Mouse (Mus musculus) stomach, embryonic 15.5 days (tissue): ENCODE results near the gene Atrnl1. TPM values are rescaled to one million over a fixed set of nuclear protein-coding genes. Genes with fewer than 3 reads are reported as not detected.

Source experiments
- ATAC-seq: fragments of 200-750 bp; cut with Nextera tagmentation; 2 replicates; pipeline ENCODE4 v1.8.0; 2017; ENCODE audit warnings: low read depth, moderate number of reproducible peaks, moderate TSS enrichment; ENCODE audit not compliant: insufficient read depth, low FRiP score
- H3K27ac ChIP-seq: fragments of 300-500 bp; sonication (generic); 2 replicates; pipeline ENCODE4 v1.5.1; 2015; ENCODE audit warnings: mild to moderate bottlenecking, inconsistent platforms
- H3K27me3 ChIP-seq: fragments of 300-500 bp; sonication (generic); replicated peaks from 2 replicates; pipeline ENCODE4 v1.6.1; 2015; ENCODE audit warnings: inconsistent platforms
- H3K36me3 ChIP-seq: fragments of 300-500 bp; sonication (generic); 2 replicates; pipeline ENCODE4 v1.6.1; 2015; ENCODE audit warnings: inconsistent platforms
- H3K4me1 ChIP-seq: fragments of 300-500 bp; sonication (generic); 2 replicates; pipeline ENCODE4 v1.6.1; 2015; ENCODE audit warnings: inconsistent platforms
- H3K4me2 ChIP-seq: fragments of 300-500 bp; sonication (generic); 2 replicates; pipeline ENCODE4 v1.6.1; 2015; ENCODE audit warnings: mild to moderate bottlenecking, inconsistent platforms
- H3K4me3 ChIP-seq: fragments of 300-500 bp; sonication (generic); replicated peaks from 2 replicates; pipeline ENCODE4 v1.5.1; 2015; ENCODE audit warnings: inconsistent platforms
- H3K9ac ChIP-seq: fragments of 300-500 bp; sonication (generic); 2 replicates; pipeline ENCODE4 v1.6.1; 2015; ENCODE audit warnings: inconsistent platforms
- H3K9me3 ChIP-seq: fragments of 300-500 bp; sonication (generic); 2 replicates; pipeline ENCODE4 v1.6.1; 2016; ENCODE audit warnings: inconsistent platforms
- WGBS: fragments of 180-500 bp; shearing (Covaris S2); methylation state at CpG from one replicate; pipeline ENCODE4 v1.1.7; 2015; 5-methylcytosine and 5-hydroxymethylcytosine counted together
- polyA plus RNA-seq: library from polyadenylated mRNA; unstranded; fragments of >200 nt; fragmentation: Nextera tagmentation; extraction: Ambion mirVana; gene quantifications from 2 replicates; pipeline ENCODE4 v1.2.1, GENCODE M21; 2015

The Atrnl1 gene
- polyA plus RNA-seq, 1 experiment from 2014 or later: 6.1 TPM

DNA sequence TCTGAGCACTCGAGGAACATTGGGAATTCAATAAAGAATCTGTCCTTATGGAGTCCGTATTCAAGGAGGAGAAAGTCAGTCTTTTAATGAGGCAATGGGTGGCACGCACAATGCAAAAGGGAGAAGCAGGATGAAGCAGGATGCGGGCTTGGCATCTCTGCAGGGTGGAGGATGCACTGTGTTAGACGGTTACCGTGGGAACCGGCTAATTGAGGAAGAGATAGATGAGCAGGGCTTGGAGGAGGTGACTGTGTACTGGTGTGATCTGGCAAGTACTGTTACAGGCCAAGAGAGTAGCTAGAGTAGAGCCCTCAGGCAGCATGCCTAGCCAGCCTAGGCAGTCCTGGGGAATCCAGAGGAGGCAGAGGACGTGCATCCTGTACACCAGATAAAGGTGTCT, 330.7 kb downstream of the Atrnl1 start:
- WGBS: 65% methylated on average over 8 of the region's 8 CpGs
- Histone ChIP-seq H3K4me3 (no peak overlapping the region), H3K4me1 (no peaks in the 10 kb centered on the region), H3K9ac (no peak overlapping the region), H3K27me3 (no peaks in the 10 kb centered on the region), H3K36me3 (no peaks in the 10 kb centered on the region), H3K4me2 (no peak overlapping the region), H3K9me3 (no peaks in the 10 kb centered on the region), H3K27ac (no peak overlapping the region)
- ATAC-seq: no peak

- no peak for ATAC-seq
- WGBS: 93% methylated on average over 14 of the region's 14 CpGs
These were observed 331.4 kb downstream of the Atrnl1 start for GRCm38 (mm10) chr19:57942281-57942680.

DNA sequence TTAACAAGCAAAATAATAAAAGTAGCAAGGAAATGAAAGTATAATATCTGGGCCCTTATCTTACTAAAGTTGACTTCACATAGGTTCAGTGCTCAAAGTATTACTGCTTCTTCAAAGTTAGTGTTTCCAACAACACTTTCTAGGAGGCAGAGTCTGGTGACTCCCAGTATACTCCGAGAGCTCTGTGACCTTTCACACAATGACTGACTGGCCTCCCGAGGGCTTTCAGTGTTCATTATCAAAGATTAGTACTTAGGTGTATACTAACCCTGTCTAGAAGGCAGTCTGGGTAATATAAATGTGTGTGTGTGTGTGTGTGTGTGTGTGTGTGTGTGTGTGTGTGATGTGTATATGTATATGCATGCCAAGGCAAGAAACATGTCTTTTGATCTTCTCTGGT, 332.5 kb downstream of the Atrnl1 start:
- Histone ChIP-seq H3K27me3 (no peaks in the 10 kb centered on the region), H3K4me2 (no peak overlapping the region), H3K4me3 (no peak overlapping the region), H3K36me3 (no peaks in the 10 kb centered on the region), H3K9ac (no peak overlapping the region), H3K27ac (no peak overlapping the region), H3K4me1 (no peaks in the 10 kb centered on the region), H3K9me3 (no peaks in the 10 kb centered on the region)
- 56% methylated on average over 2 of the region's 2 CpGs for WGBS
- no peak for ATAC-seq

More at GRCm38 (mm10) chr19:57942281-57942680, 331.4 kb downstream of the Atrnl1 start:
- Histone ChIP-seq H3K27me3 (no peaks in the 10 kb centered on the region), H3K4me2 (no peak overlapping the region), H3K36me3 (no peaks in the 10 kb centered on the region), H3K9me3 (no peaks in the 10 kb centered on the region), H3K9ac (no peak overlapping the region), H3K4me1 (no peaks in the 10 kb centered on the region), H3K27ac (no peak overlapping the region), H3K4me3 (no peak overlapping the region)

GRCm38 (mm10) chr19:57944680-57945079, 333.8 kb downstream of the Atrnl1 start:
- WGBS: 74% methylated on average over 6 of the region's 6 CpGs
- H3K9ac ChIP-seq: no peak overlapping the region

DNA sequence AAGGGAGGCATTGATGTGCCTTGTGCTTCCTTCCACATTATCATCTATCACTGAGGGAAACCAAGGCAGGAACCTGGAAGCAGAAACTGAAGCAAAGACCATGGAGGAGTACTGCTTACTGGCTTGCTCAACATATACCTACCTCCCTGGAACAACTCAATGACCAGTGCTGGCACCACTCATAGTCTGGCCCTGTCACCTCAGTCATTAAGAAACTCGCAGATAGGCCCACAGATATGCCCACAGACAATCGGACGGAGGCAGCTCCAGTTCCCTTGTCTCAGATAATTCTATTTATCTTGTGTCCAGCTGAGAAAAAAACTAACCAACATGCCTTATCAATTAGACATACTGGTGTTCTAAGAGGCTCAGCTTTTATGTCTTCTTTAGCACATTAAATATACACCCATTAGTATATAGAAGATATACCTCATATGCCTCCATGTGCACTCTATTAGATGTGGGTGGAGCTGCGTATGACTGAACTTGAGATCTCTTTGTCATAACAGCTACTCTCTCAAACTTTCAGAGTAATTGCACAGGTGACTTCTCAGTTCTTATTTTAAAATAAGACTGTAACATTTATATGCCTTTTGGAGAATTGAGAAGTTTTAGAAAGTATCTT, 334.9 kb downstream of the Atrnl1 start:
- H3K9me3 ChIP-seq: no peaks in the 10 kb centered on the region
- 85% methylated on average over 4 of the region's 4 CpGs for WGBS
- ATAC-seq: no peak

More at GRCm38 (mm10) chr19:57944680-57945079, 333.8 kb downstream of the Atrnl1 start:
- no peaks in the 10 kb centered on the region for H3K9me3 ChIP-seq
- no peak overlapping the region for H3K27ac ChIP-seq
- H3K4me1 ChIP-seq: no peaks in the 10 kb centered on the region
- no peak overlapping the region for H3K4me3 ChIP-seq
- no peak overlapping the region for H3K4me2 ChIP-seq
- no peaks in the 10 kb centered on the region for H3K36me3 ChIP-seq
- H3K27me3 ChIP-seq: no peaks in the 10 kb centered on the region
- peak; percentile 75 for ATAC-seq

DNA sequence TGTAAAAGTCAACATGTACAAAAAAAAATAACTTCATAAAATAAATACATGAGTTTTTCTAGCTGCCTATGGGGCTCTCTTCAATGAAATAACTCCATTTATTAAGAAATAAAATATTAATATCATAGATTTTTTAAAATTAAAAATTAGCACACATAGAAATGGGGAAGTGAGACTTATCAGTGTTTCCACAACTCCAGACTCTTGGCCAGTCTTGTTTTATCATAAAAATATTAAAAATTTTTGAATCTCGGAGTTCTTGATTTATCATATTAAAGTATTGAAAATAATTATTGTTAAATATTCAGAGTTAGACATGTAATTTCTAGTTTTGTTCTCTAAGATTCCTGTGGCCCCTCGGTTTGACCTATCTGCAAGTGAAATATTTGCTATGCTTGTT, 337.7 kb downstream of the Atrnl1 start:
- WGBS: 90% methylated on average over 2 of the region's 2 CpGs

More for the DNA sequence above, 334.9 kb downstream of the Atrnl1 start:
- H3K4me3 ChIP-seq: no peak overlapping the region
- H3K9ac ChIP-seq: no peak overlapping the region
- no peaks in the 10 kb centered on the region for H3K27me3 ChIP-seq
- no peaks in the 10 kb centered on the region for H3K4me1 ChIP-seq
- H3K36me3 ChIP-seq: no peaks in the 10 kb centered on the region
- H3K4me2 ChIP-seq: no peak overlapping the region
- no peak overlapping the region for H3K27ac ChIP-seq

GRCm38 (mm10) chr19:57949260-57949917, 338.6 kb downstream of the Atrnl1 start:
- no peaks in the 10 kb centered on the region for H3K9me3 ChIP-seq
- no peaks in the 10 kb centered on the region for H3K27me3 ChIP-seq
- H3K4me1 ChIP-seq: no peaks in the 10 kb centered on the region
- ATAC-seq: no peak
- no peak overlapping the region for H3K4me2 ChIP-seq
- H3K36me3 ChIP-seq: no peaks in the 10 kb centered on the region
- H3K9ac ChIP-seq: no peak overlapping the region
- 85% methylated on average over 13 of the region's 13 CpGs for WGBS
- no peak overlapping the region for H3K4me3 ChIP-seq
- H3K27ac ChIP-seq: no peak overlapping the region

More for the DNA sequence above, 337.7 kb downstream of the Atrnl1 start:
- ATAC-seq: no peak
- H3K9ac ChIP-seq: no peak overlapping the region
- no peak overlapping the region for H3K27ac ChIP-seq
- no peak overlapping the region for H3K4me2 ChIP-seq
- no peak overlapping the region for H3K4me3 ChIP-seq
- no peaks in the 10 kb centered on the region for H3K9me3 ChIP-seq
- no peaks in the 10 kb centered on the region for H3K36me3 ChIP-seq
- no peaks in the 10 kb centered on the region for H3K27me3 ChIP-seq
- H3K4me1 ChIP-seq: no peaks in the 10 kb centered on the region

DNA sequence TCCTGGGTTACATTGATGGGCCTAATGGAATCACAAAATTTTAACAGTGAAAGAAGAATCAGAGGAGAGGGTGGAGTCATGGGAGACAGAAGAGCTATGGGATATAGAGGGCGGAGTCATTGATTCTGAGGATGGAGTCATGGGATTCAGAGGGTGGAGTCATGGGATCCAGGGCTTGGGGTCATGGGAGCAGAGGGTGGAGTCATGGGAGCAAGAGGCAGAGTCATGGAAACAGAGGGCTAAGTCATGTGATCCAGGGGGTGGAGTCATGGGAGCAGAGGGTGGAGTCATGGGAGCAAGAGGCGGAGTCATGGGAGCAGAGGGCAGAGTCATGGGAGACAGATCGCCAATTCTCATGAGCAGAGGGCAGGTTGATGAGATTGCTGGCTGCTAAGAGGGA, 343.3 kb downstream of the Atrnl1 start:
- Histone ChIP-seq H3K36me3 (no peaks in the 10 kb centered on the region), H3K4me1 (no peaks in the 10 kb centered on the region), H3K9ac (no peak overlapping the region), H3K27ac (no peak overlapping the region), H3K27me3 (no peaks in the 10 kb centered on the region), H3K4me2 (no peak overlapping the region), H3K9me3 (no peaks in the 10 kb centered on the region), H3K4me3 (no peak overlapping the region)
- 95% methylated on average over 3 of the region's 3 CpGs for whole genome bisulfite sequencing
- ATAC-seq: no peak

- no peaks in the 10 kb centered on the region for H3K9me3 ChIP-seq
These were observed 345.6 kb downstream of the Atrnl1 start for GRCm38 (mm10) chr19:57956459-57956858.

DNA sequence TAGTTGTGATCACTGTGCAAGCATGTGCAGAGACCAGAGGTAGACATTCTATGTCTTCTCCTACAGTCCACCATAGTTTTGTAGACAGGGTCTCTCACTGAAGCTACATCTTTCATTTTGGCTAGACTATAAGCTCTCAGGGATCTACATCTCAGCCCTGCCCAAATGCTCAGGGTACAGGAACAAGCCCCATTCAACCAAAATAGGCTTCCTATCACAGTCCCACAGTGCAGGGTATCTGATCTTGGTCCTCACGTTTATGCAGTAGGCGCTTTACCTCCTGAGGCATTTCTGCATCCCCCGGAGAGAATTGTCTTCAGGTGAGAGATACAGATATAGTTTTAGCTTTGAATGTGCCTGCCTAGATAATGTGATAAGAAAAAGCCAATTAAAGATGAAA, 346.5 kb downstream of the Atrnl1 start:
- Histone ChIP-seq H3K27me3 (no peaks in the 10 kb centered on the region), H3K27ac (no peak overlapping the region), H3K36me3 (no peaks in the 10 kb centered on the region), H3K4me1 (no peaks in the 10 kb centered on the region), H3K9me3 (no peaks in the 10 kb centered on the region), H3K9ac (no peak overlapping the region), H3K4me3 (no peak overlapping the region), H3K4me2 (no peak overlapping the region)
- no peak for ATAC-seq
- WGBS: 86% methylated on average over 3 of the region's 3 CpGs

More at GRCm38 (mm10) chr19:57956459-57956858, 345.6 kb downstream of the Atrnl1 start:
- Histone ChIP-seq H3K27ac (no peak overlapping the region), H3K4me2 (no peak overlapping the region), H3K27me3 (no peaks in the 10 kb centered on the region), H3K4me1 (no peaks in the 10 kb centered on the region), H3K9ac (no peak overlapping the region), H3K36me3 (no peaks in the 10 kb centered on the region), H3K4me3 (no peak overlapping the region)
- no peak for ATAC-seq
- 82% methylated on average over 3 of the region's 3 CpGs for WGBS

DNA sequence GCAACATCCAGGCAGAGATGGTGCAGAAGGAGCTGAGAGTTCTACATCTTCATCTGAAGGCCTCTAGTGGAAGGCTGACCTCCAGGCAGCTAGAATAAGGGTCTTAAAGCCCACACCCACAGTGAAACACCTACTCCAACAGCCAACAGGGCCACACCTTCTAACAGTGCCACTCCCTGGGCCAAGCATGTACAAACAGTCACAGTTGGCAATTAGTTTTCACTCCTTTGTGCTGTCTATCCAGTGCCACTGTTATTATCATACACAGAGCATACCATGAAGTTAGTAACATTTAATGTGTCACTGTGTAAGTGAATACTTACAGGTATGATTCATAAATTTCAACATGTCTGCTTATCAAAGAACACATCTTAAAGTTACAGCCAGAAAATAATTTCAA, 347.3 kb downstream of the Atrnl1 start:
- Histone ChIP-seq H3K27me3 (no peaks in the 10 kb centered on the region), H3K4me2 (no peak overlapping the region), H3K27ac (no peak overlapping the region), H3K36me3 (no peaks in the 10 kb centered on the region), H3K9ac (no peak overlapping the region), H3K4me1 (no peaks in the 10 kb centered on the region), H3K4me3 (no peak overlapping the region), H3K9me3 (no peaks in the 10 kb centered on the region)
- ATAC-seq: no peak

DNA sequence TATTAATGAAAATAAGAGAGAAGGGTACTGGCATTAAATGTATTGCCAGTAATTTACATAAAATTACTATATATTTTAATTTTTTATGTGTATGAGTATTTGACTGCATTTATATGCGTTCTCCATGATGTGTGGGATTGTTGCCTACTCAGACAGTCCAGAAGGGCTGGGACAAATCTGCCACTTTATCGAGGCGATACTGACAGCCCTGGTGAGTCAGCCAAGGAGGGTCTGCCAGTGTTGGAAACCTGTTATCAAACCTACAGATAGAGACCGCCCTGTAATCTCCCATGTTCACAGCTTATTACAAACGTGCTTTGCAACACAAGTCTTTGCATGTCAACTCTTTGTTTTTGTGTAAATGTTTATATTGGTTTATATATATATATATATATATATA, 347.9 kb downstream of the Atrnl1 start:
- no peaks in the 10 kb centered on the region for H3K4me1 ChIP-seq
- no peaks in the 10 kb centered on the region for H3K27me3 ChIP-seq
- no peak for ATAC-seq
- no peaks in the 10 kb centered on the region for H3K9me3 ChIP-seq
- no peak overlapping the region for H3K27ac ChIP-seq
- WGBS: 70% methylated on average over 5 of the region's 5 CpGs
- H3K4me3 ChIP-seq: no peak overlapping the region
- no peaks in the 10 kb centered on the region for H3K36me3 ChIP-seq
- no peak overlapping the region for H3K9ac ChIP-seq
- no peak overlapping the region for H3K4me2 ChIP-seq
